Mouse (Mus musculus) midbrain, embryonic 15.5 days (tissue): ENCODE results near the gene Atp6v0d1. TPM values are rescaled to one million over a fixed set of nuclear protein-coding genes. Genes with fewer than 3 reads are reported as not detected.

Source experiments
- ATAC-seq: fragments of 200-750 bp; cut with Nextera tagmentation; replicated peaks from 2 replicates; pipeline ENCODE4 v1.8.0; 2017; ENCODE audit warnings: moderate TSS enrichment
- H3K27ac ChIP-seq: fragments of 300-500 bp; sonication (generic); 2 replicates; pipeline ENCODE4 v1.5.1; 2015; ENCODE audit warnings: mild to moderate bottlenecking, inconsistent platforms
- H3K27me3 ChIP-seq: fragments of 300-500 bp; sonication (generic); replicated peaks from 2 replicates; pipeline ENCODE4 v1.6.1; 2015; ENCODE audit warnings: inconsistent platforms
- H3K36me3 ChIP-seq: fragments of 300-500 bp; sonication (generic); replicated peaks from 2 replicates; pipeline ENCODE4 v1.6.1; 2015; ENCODE audit warnings: inconsistent platforms
- H3K4me1 ChIP-seq: fragments of 300-500 bp; sonication (generic); 2 replicates; pipeline ENCODE4 v1.6.1; 2015; ENCODE audit warnings: inconsistent platforms
- H3K4me2 ChIP-seq: fragments of 300-500 bp; sonication (generic); 2 replicates; pipeline ENCODE4 v1.6.1; 2015; ENCODE audit warnings: inconsistent platforms, mild to moderate bottlenecking, moderate library complexity
- H3K4me3 ChIP-seq: fragments of 300-500 bp; sonication (generic); 2 replicates; pipeline ENCODE4 v1.5.1; 2015; ENCODE audit warnings: mild to moderate bottlenecking, inconsistent platforms
- H3K9ac ChIP-seq: fragments of 300-500 bp; sonication (generic); 2 replicates; pipeline ENCODE4 v1.6.1; 2015; ENCODE audit warnings: mild to moderate bottlenecking, inconsistent platforms
- H3K9me3 ChIP-seq: fragments of 300-500 bp; sonication (generic); 2 replicates; pipeline ENCODE4 v1.6.1; 2016; ENCODE audit warnings: inconsistent platforms
- WGBS: fragments of 180-500 bp; shearing (Covaris S2); methylation state at CpG from one replicate; pipeline ENCODE4 v1.1.7; 2015; ENCODE audit warnings: mixed read lengths; 5-methylcytosine and 5-hydroxymethylcytosine counted together
- microRNA counts: library from miRNA; unstranded; fragments of <30 nt; microRNA quantifications from one replicate; lab custom pipeline; 2016
- microRNA-seq: library from miRNA; unstranded; fragments of <30 nt; microRNA quantifications from one replicate; pipeline ENCODE4, GENCODE M21; 2016
- polyA plus RNA-seq: library from polyadenylated mRNA; unstranded; fragments of >200 nt; fragmentation: Nextera tagmentation; extraction: Ambion mirVana; gene quantifications from 2 replicates; pipeline ENCODE4 v1.2.1, GENCODE M21; 2015

Atp6v0d1 gene
- polyA plus RNA-seq, 1 experiment from 2014 or later: 234 TPM

GRCm38 (mm10) chr8:105474680-105475079 lies 91.2 kb downstream of the Atp6v0d1 start:
- no peak overlapping the region for H3K4me3 ChIP-seq

More at GRCm38 (mm10) chr8:105474680-105475079, 91.2 kb downstream of the Atp6v0d1 start:
- H3K4me2 ChIP-seq: no peak overlapping the region
- no peaks in the 10 kb centered on the region for H3K36me3 ChIP-seq
- no peak overlapping the region for H3K27ac ChIP-seq
- 41% methylated on average over 5 of the region's 5 CpGs for WGBS
- ATAC-seq: no peak
- H3K27me3 ChIP-seq: 0 out of 2 replicates have a peak, but pooled peaks cover 3% of the 10 kb centered on the region
- H3K4me1 ChIP-seq: peaks cover 46% of the 10 kb centered on the region
- no peaks in the 10 kb centered on the region for H3K9me3 ChIP-seq
- H3K9ac ChIP-seq: no peak overlapping the region

MicroRNA genes within 50 kb of the gene (microRNA counts, 519-probe panel; counts per million panel counts)
- 2,738 counts per million, percentile 59 among the panel's probes with 10 or more counts for microRNA mmu-miR-1966 (lab: Ali Mortazavi, UCI)

Small RNAs within 50 kb of the gene (microRNA-seq; reads per million reads assigned to microRNA genes)
- gene Mir1966: not detected

Other genes starting within 250 kb of the Atp6v0d1 start
- gene Lrrc29, start 239.8 kb downstream of the Atp6v0d1 start, polyA plus RNA-seq: 0.68 and 1.1 TPM in 2 replicates
- gene Tmem208, start 239.7 kb downstream of the Atp6v0d1 start, polyA plus RNA-seq: 130 and 139 TPM in 2 replicates
- 0.88 and 1.2 TPM in 2 replicates for gene Fhod1, start 218.1 kb downstream of the Atp6v0d1 start, polyA plus RNA-seq
- gene Slc9a5, start 217.2 kb downstream of the Atp6v0d1 start, polyA plus RNA-seq: 12.0 and 12.2 TPM in 2 replicates
- 2.1 and 2.4 TPM in 2 replicates for gene Plekhg4, start 192.8 kb downstream of the Atp6v0d1 start, polyA plus RNA-seq
- not detected in 2 replicates for gene Kctd19, start 152.5 kb downstream of the Atp6v0d1 start, polyA plus RNA-seq
- 0.97 and 1.3 TPM in 2 replicates for gene Lrrc36, start 152.5 kb downstream of the Atp6v0d1 start, polyA plus RNA-seq
- 125 and 127 TPM in 2 replicates for gene Tppp3, start 94.5 kb downstream of the Atp6v0d1 start, polyA plus RNA-seq
- 36.5 and 39.9 TPM in 2 replicates for gene Zdhhc1, start 69.1 kb downstream of the Atp6v0d1 start, polyA plus RNA-seq
- 4.7 and 4.9 TPM in 2 replicates for gene Hsd11b2, start 47.3 kb downstream of the Atp6v0d1 start, polyA plus RNA-seq
- 35.4 and 36.5 TPM in 2 replicates for gene Ripor1, start 39.2 kb upstream of the Atp6v0d1 start, polyA plus RNA-seq
- gene Ctcf, start 70.5 kb upstream of the Atp6v0d1 start, polyA plus RNA-seq: 108 and 129 TPM in 2 replicates
- gene Agrp, start 71.3 kb upstream of the Atp6v0d1 start, polyA plus RNA-seq: 1.0 and 1.1 TPM in 2 replicates
- 24.9 and 25.6 TPM in 2 replicates for gene Carmil2, start 120.2 kb upstream of the Atp6v0d1 start, polyA plus RNA-seq
- 104 and 106 TPM in 2 replicates for gene Acd, start 135.1 kb upstream of the Atp6v0d1 start, polyA plus RNA-seq
- 51.6 and 51.8 TPM in 2 replicates for gene Pard6a, start 135.1 kb upstream of the Atp6v0d1 start, polyA plus RNA-seq
- gene 4933405L10Rik, start 141.6 kb upstream of the Atp6v0d1 start, polyA plus RNA-seq: 0.28 and 0.43 TPM in 2 replicates
- gene Enkd1, start 142.2 kb upstream of the Atp6v0d1 start, polyA plus RNA-seq: 12.9 and 16.1 TPM in 2 replicates
- 90.3 and 100 TPM in 2 replicates for gene Gfod2, start 192.6 kb upstream of the Atp6v0d1 start, polyA plus RNA-seq